Mouse (Mus musculus) lung, adult 2 months (tissue): ENCODE measurements around the gene Crocc. TPM values are rescaled to one million over a fixed set of nuclear protein-coding genes. Genes with fewer than 3 reads are reported as not detected.

Source experiments
- DNase-seq: peaks from one replicate; pipeline ENCODE4 v3.0.0; 2022
- H3K4me1 ChIP-seq: fragments of 200-500 bp; 2 replicates; pipeline ENCODE4 v1.6.1; 2011; ENCODE audit warnings: low read length; ENCODE audit not compliant: control insufficient read depth, insufficient read depth
- H3K4me3 ChIP-seq: fragments of 200-500 bp; replicated peaks from 2 replicates; pipeline ENCODE3; 2011; ENCODE audit warnings: low read depth, mild to moderate bottlenecking, control low read depth, low read length; ENCODE audit errors: extremely low read depth
- CTCF ChIP-seq: fragments of 200-500 bp; IDR thresholded peaks from 2 replicates; pipeline ENCODE4 v1.5.1; 2011; ENCODE audit warnings: mild to moderate bottlenecking, low read length, control low read depth; ENCODE audit not compliant: insufficient read depth
- POLR2A ChIP-seq: fragments of 200-500 bp; IDR thresholded peaks from 2 replicates; pipeline ENCODE4 v1.6.1; 2011; ENCODE audit warnings: low read depth, mild to moderate bottlenecking, control low read depth, low read length, borderline replicate concordance; ENCODE audit errors: extremely low read depth
- WGBS: fragments of 180-500 bp; shearing (Covaris S2); methylation state at CpG from one replicate; pipeline ENCODE4 v1.1.7; 2018; 5-methylcytosine and 5-hydroxymethylcytosine counted together
- polyA plus RNA-seq: library from polyadenylated mRNA; depleted of rRNA; stranded (reverse); fragments of >200 nt; gene quantifications from 2 replicates; pipeline ENCODE4 v1.2.3, GENCODE M21; 2012

The Crocc gene
- polyA plus RNA-seq, 1 experiment, result 14.0 TPM

DNA sequence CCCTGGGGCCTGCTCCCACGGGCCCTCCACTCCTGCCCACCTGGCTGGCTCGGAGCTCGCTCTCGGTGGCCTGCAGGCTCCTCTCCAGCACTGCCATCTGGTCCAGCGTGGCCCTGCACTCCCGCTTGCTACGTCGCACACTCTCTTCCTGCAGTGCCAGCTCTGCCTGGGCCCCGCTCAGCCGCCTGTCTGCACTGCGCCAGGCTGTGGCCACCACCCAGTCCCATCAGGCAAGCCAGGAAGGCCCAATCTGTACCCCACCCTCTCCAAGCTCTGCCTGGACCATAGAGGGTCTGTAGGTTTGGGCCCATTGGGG, 38.8 kb downstream of the Crocc start:
- 50% methylated on average over 11 of the region's 11 CpGs for WGBS
- DNase-seq, result no peak
- Histone ChIP-seq H3K4me3 (no peak overlapping the region), H3K4me1 (peaks cover 15% of the 10 kb centered on the region)
- no peak for TF ChIP-seq POLR2A
- TF ChIP-seq CTCF, result no peak

- WGBS, result 30% methylated on average over 14 of the region's 14 CpGs
- DNase-seq, result no peak
- no peak overlapping the region for H3K4me3 ChIP-seq
Measured at GRCm38 (mm10) chr4:141020811-141021613, 39.3 kb downstream of the Crocc start.

GRCm38 (mm10) chr4:141020220-141020619, 40.1 kb downstream of the Crocc start:
- H3K4me1 ChIP-seq, result peaks cover 15% of the 10 kb centered on the region
- no peak for TF ChIP-seq CTCF
- no peak for TF ChIP-seq POLR2A
- 89% methylated on average over 17 of the region's 17 CpGs for WGBS
- no peak overlapping the region for H3K4me3 ChIP-seq
- no peak for DNase-seq

More at GRCm38 (mm10) chr4:141020811-141021613, 39.3 kb downstream of the Crocc start:
- TF ChIP-seq POLR2A, result no peak
- no peak for TF ChIP-seq CTCF
- H3K4me1 ChIP-seq, result peaks cover 15% of the 10 kb centered on the region

DNA sequence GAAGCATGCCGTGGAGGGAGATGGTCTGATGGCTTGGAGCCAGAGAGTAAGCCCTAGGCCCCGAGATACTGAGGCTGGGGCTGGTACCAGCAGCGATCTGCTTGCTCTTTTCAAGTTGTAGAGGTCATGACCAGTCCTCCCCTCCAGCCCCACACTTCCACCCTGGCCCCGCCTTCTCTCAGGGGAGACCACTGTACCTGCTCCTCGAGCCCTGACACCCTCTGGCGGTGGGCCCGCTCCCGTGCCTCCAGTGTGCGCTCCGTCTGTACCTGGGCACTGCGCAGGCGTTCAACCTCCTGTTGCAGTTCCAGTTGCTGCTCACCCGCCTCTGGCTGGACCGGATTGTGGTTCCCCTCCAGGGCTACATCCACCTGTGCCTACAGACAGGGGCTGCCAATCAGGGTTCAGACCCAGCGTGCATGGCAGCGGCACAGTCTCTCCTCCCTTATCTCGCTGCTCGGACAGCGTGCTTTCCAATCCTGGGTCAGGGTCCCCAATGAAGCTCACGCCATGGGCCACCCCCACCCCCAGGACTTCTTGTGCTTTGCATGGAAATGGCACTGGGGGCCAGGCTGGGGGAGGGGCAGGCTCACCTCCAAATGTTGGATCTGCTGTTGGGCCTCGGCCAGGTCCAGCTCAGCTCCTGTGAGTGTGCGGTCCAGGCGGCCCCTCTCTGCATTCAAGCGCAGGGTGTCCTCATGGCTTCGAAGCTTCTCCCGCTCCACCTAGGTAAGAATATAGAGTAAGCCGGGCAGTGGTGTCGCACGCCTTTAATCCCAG, 42.5 kb downstream of the Crocc start:
- WGBS, result 85% methylated on average over 29 of the region's 29 CpGs
- no peak overlapping the region for H3K4me3 ChIP-seq
- TF ChIP-seq CTCF (no peak), POLR2A (no peak)
- H3K4me1 ChIP-seq, result 0 out of 2 replicates have a peak, but pooled peaks cover 4% of the 10 kb centered on the region
- no peak for DNase-seq

- 60% methylated on average over 9 of the region's 9 CpGs for WGBS
- no peak for DNase-seq
- H3K4me1 ChIP-seq, result peaks cover 11% of the 10 kb centered on the region
- TF ChIP-seq POLR2A (no peak), CTCF (no peak)
- no peak overlapping the region for H3K4me3 ChIP-seq
Measured at GRCm38 (mm10) chr4:141016311-141016710, 44.0 kb downstream of the Crocc start.

- WGBS, result 63% methylated on average over 7 of the region's 7 CpGs
- no peak for DNase-seq
Measured at GRCm38 (mm10) chr4:141015356-141015755, 45.0 kb downstream of the Crocc start.

GRCm38 (mm10) chr4:141014856-141015255, 45.5 kb downstream of the Crocc start:
- TF ChIP-seq POLR2A, result no peak
- no peak for TF ChIP-seq CTCF
- WGBS, result 82% methylated on average over 11 of the region's 11 CpGs
- no peak for DNase-seq
- Histone ChIP-seq H3K4me1 (peaks cover 10% of the 10 kb centered on the region), H3K4me3 (no peak overlapping the region)

More at GRCm38 (mm10) chr4:141015356-141015755, 45.0 kb downstream of the Crocc start:
- no peak overlapping the region for H3K4me3 ChIP-seq
- TF ChIP-seq CTCF (no peak), POLR2A (no peak)
- peaks cover 8% of the 10 kb centered on the region for H3K4me1 ChIP-seq

DNA sequence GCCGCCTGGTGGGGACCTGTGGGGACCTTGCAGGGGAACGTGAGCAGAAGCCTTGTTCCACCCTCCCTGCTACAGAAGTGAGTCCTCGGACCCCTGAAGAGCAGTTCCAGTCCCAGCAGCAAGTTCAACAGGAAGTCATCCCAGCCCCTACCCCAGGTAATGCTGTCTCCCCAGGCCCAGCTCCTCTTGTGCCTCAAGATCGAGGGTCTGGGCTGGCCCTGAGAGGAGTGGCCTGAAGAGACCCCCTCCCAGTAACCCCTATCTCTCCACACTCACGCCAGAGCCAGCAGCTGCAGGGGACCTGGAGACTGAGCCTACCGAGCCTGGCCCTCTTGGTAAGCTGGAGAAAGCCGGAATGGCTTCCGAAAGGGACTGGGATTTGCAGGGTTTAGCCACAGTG, 46.2 kb downstream of the Crocc start:
- DNase-seq, result no peak
- Histone ChIP-seq H3K4me1 (peaks cover 11% of the 10 kb centered on the region), H3K4me3 (no peak overlapping the region)
- WGBS, result 79% methylated on average over 8 of the region's 8 CpGs
- TF ChIP-seq POLR2A, result no peak
- TF ChIP-seq CTCF, result no peak

DNA sequence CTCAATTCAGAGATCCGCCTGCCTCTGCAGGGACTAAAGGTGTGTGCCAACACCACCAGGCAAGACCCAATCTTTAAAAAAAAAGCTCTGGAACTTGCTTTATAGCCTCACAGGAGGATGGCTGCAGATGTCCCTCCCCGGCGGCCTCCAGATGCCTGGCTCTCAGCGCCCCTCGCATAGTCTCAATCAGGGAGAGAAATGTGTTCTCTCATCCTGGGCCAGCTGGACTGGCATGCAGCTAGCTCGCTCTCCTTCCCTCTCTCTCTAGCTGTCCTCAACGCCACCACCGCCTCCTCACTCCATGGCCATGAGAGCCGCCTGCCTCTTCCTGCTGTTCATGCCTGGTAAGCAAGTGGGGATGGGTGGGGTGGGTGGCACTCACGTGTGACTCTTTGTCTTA, 47.8 kb downstream of the Crocc start:
- no peak for DNase-seq
- H3K4me1 ChIP-seq, result peaks cover 11% of the 10 kb centered on the region
- 71% methylated on average over 10 of the region's 10 CpGs for WGBS
- no peak for TF ChIP-seq POLR2A
- TF ChIP-seq CTCF, result no peak
- H3K4me3 ChIP-seq, result no peak overlapping the region
